Mouse (Mus musculus) intestine, embryonic 15.5 days (tissue): Measurements from ENCODE around the gene Gpc2. TPM values are rescaled to one million over a fixed set of nuclear protein-coding genes. Genes with fewer than 3 reads are reported as not detected.

Experiments
- ATAC-seq: fragments of 200-750 bp; cut with Nextera tagmentation; 2 replicates; pipeline ENCODE4 v1.8.0; 2017; ENCODE audit warnings: moderate TSS enrichment, moderate library complexity
- H3K27ac ChIP-seq: fragments of 300-500 bp; sonication (generic); 2 replicates; pipeline ENCODE4 v1.5.1; 2015; ENCODE audit warnings: mild to moderate bottlenecking, inconsistent platforms
- H3K27me3 ChIP-seq: fragments of 300-500 bp; sonication (generic); replicated peaks from 2 replicates; pipeline ENCODE4 v1.6.1; 2015; ENCODE audit warnings: inconsistent platforms
- H3K36me3 ChIP-seq: fragments of 300-500 bp; sonication (generic); 2 replicates; pipeline ENCODE4 v1.6.1; 2015; ENCODE audit warnings: inconsistent platforms
- H3K4me1 ChIP-seq: fragments of 300-500 bp; sonication (generic); replicated peaks from 2 replicates; pipeline ENCODE4 v1.6.1; 2015; ENCODE audit warnings: inconsistent platforms
- H3K4me2 ChIP-seq: fragments of 300-500 bp; sonication (generic); replicated peaks from 2 replicates; pipeline ENCODE4 v1.6.1; 2015; ENCODE audit warnings: mild to moderate bottlenecking, inconsistent platforms
- H3K4me3 ChIP-seq: fragments of 300-500 bp; sonication (generic); replicated peaks from 2 replicates; pipeline ENCODE4 v1.5.1; 2015; ENCODE audit warnings: inconsistent platforms
- H3K9ac ChIP-seq: fragments of 300-500 bp; sonication (generic); 2 replicates; pipeline ENCODE4 v1.6.1; 2015; ENCODE audit warnings: inconsistent platforms
- H3K9me3 ChIP-seq: fragments of 300-500 bp; sonication (generic); 2 replicates; pipeline ENCODE4 v1.6.1; 2016; ENCODE audit warnings: inconsistent platforms
- WGBS: fragments of 180-500 bp; shearing (Covaris S2); methylation state at CpG from one replicate; pipeline ENCODE4 v1.1.7; 2015; 5-methylcytosine and 5-hydroxymethylcytosine counted together
- polyA plus RNA-seq: library from polyadenylated mRNA; unstranded; fragments of >200 nt; fragmentation: Nextera tagmentation; extraction: Ambion mirVana; gene quantifications from 2 replicates; pipeline ENCODE4 v1.2.1, GENCODE M21; 2015

The Gpc2 gene
- 13.7 and 15.2 TPM in 2 replicates for polyA plus RNA-seq

GRCm38 (mm10) chr5:138279585-138280424 is at the start of gene Gpc2, which contains the start of the genes Gm43720 and Stag3:
Gene Gpc2 (minus strand): TSS chr5:138280005.
Gene Gm43720 (minus strand): TSS chr5:138279958.
Gene Stag3 (plus strand): TSS chr5:138280240.
- Histone ChIP-seq H3K27ac (peak within 1 kb of the TSS; percentile 52; the same call in 1 of the 2 replicates), H3K9ac (peak within 1 kb of the TSS; percentile 63), H3K4me2 (peak within 1 kb of the TSS; percentile 82), H3K9me3 (no peaks in the 10 kb centered on the region), H3K4me1 (peaks cover 21% of the 10 kb centered on the region), H3K27me3 (no peaks in the 10 kb centered on the region), H3K4me3 (peak within 1 kb of the TSS; percentile 64), H3K36me3 (no peaks in the 10 kb centered on the region)
- ATAC-seq, result peak; percentile 99
- WGBS, result under 1% methylated on average over 56 of the region's 56 CpGs

- Histone ChIP-seq H3K9ac (no peak overlapping the region), H3K27ac (no peak overlapping the region), H3K4me1 (no peaks in the 10 kb centered on the region), H3K9me3 (no peaks in the 10 kb centered on the region), H3K4me3 (no peak overlapping the region), H3K36me3 (no peaks in the 10 kb centered on the region), H3K27me3 (no peaks in the 10 kb centered on the region), H3K4me2 (no peak overlapping the region)
- ATAC-seq, result no peak
- 81% methylated on average over 3 of the region's 3 CpGs for WGBS
Measured at GRCm38 (mm10) chr5:138312795-138313194, 33.0 kb upstream of the Gpc2 start.

- H3K4me3 ChIP-seq, result no peak overlapping the region
- no peaks in the 10 kb centered on the region for H3K4me1 ChIP-seq
- H3K27ac ChIP-seq, result no peak overlapping the region
- no peaks in the 10 kb centered on the region for H3K36me3 ChIP-seq
- H3K27me3 ChIP-seq, result no peaks in the 10 kb centered on the region
- no peaks in the 10 kb centered on the region for H3K9me3 ChIP-seq
- WGBS, result 69% methylated on average over 2 of the region's 2 CpGs
- H3K4me2 ChIP-seq, result no peak overlapping the region
- ATAC-seq, result peak; percentile 62
- no peak overlapping the region for H3K9ac ChIP-seq
Measured at GRCm38 (mm10) chr5:138299613-138300012, 19.8 kb upstream of the Gpc2 start.

DNA sequence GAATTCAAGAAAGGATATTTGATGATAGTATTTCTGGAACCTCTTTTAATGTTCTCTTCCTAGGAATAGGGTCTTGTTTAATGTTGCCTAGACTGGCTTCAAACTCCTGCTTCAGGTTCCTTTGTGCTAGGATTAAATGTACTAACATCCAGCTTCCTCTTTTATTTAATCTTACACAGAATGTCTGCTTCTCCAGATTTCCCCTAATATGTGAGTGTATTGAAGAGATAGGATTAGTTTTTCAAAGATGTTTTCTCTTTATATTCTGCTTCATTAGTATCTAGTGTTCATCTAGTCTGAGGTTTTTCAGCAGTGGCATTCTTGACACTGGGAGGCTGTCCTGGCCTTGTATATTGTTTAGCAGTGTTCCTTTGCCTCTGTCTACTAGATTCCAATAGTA is 14.4 kb upstream of the Gpc2 start:
- Histone ChIP-seq H3K9ac (no peak overlapping the region), H3K27ac (no peak overlapping the region), H3K9me3 (no peaks in the 10 kb centered on the region), H3K27me3 (no peaks in the 10 kb centered on the region), H3K36me3 (no peaks in the 10 kb centered on the region), H3K4me3 (no peak overlapping the region), H3K4me2 (no peak overlapping the region), H3K4me1 (no peaks in the 10 kb centered on the region)
- ATAC-seq, result no peak

- Histone ChIP-seq H3K27me3 (no peaks in the 10 kb centered on the region), H3K4me3 (no peak overlapping the region), H3K9me3 (no peaks in the 10 kb centered on the region), H3K27ac (no peak overlapping the region), H3K4me1 (no peaks in the 10 kb centered on the region), H3K36me3 (no peaks in the 10 kb centered on the region), H3K9ac (no peak overlapping the region), H3K4me2 (no peak overlapping the region)
- ATAC-seq, result no peak
- 75% methylated on average over 1 of the region's 1 CpGs for WGBS
Measured at GRCm38 (mm10) chr5:138291638-138292037, 11.8 kb upstream of the Gpc2 start.

DNA sequence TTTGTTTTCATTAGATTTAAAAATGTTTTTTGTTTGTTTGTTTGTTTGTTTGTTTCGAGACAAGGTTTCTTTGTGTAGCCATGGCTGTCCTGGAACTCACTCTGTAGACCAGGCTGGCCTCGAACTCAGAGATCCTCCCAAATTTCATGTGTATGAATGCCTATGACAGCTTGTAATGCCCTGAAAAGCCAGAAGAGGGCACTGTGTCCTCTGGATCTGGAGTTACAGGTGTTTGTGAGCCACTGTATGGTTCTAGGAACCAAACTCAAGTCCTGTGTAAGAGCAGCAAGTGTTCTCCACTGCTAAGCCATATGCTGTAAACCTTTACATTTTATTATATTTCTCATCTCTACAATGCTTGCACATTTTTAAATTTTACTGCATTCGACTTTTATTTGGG is 8.1 kb upstream of the Gpc2 start:
- H3K27me3 ChIP-seq, result no peaks in the 10 kb centered on the region
- H3K9ac ChIP-seq, result no peak overlapping the region
- H3K36me3 ChIP-seq, result no peaks in the 10 kb centered on the region
- no peak overlapping the region for H3K4me2 ChIP-seq
- H3K4me1 ChIP-seq, result no peaks in the 10 kb centered on the region
- H3K9me3 ChIP-seq, result no peaks in the 10 kb centered on the region
- H3K27ac ChIP-seq, result no peak overlapping the region
- no peak overlapping the region for H3K4me3 ChIP-seq
- 77% methylated on average over 3 of the region's 3 CpGs for WGBS
- ATAC-seq, result no peak

GRCm38 (mm10) chr5:138283540-138283939 is 3.7 kb upstream of the Gpc2 start:
- Histone ChIP-seq H3K4me1 (peaks cover 13% of the 10 kb centered on the region), H3K36me3 (no peaks in the 10 kb centered on the region), H3K27me3 (no peaks in the 10 kb centered on the region), H3K4me3 (no peak overlapping the region), H3K9me3 (no peaks in the 10 kb centered on the region), H3K27ac (no peak overlapping the region), H3K4me2 (no peak overlapping the region), H3K9ac (no peak overlapping the region)
- no peak for ATAC-seq
- WGBS, result 70% methylated on average over 1 of the region's 1 CpGs

GRCm38 (mm10) chr5:138281798-138282197 is 2.0 kb upstream of the Gpc2 start:
- Histone ChIP-seq H3K4me3 (no peak overlapping the region), H3K27me3 (no peaks in the 10 kb centered on the region), H3K4me1 (peaks cover 13% of the 10 kb centered on the region), H3K9ac (no peak overlapping the region), H3K36me3 (no peaks in the 10 kb centered on the region), H3K9me3 (no peaks in the 10 kb centered on the region), H3K4me2 (no peak overlapping the region), H3K27ac (no peak overlapping the region)
- ATAC-seq, result no peak
- WGBS, result 80% methylated on average over 2 of the region's 2 CpGs

GRCm38 (mm10) chr5:138280829-138281228 is 1.0 kb upstream of the Gpc2 start:
- no peak for ATAC-seq
- Histone ChIP-seq H3K27ac (no peak overlapping the region), H3K9me3 (no peaks in the 10 kb centered on the region), H3K9ac (no peak overlapping the region), H3K4me3 (no peak overlapping the region), H3K36me3 (no peaks in the 10 kb centered on the region), H3K4me2 (peak overlapping the region; percentile 82; the same call in 1 of the 2 replicates), H3K4me1 (peaks cover 15% of the 10 kb centered on the region), H3K27me3 (no peaks in the 10 kb centered on the region)
- 95% methylated on average over 15 of the region's 15 CpGs for WGBS

DNA sequence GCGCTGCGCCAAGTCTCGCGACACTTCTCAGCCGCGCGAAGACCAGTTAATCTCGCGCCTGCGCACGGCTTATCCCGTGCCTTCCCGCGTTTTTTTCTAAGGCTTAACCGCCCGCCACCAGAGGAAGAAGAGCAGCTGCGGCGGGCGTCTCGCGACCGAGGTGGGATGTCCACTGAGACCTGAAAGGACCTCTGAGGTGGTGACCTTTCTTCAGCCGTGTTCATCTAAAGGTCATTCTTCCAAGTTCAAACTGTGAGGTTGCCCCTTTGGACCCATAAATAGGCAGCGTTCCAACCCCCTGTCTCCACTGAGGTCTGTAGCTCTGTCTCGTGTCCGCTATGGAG is 592 bp upstream of the Gpc2 start:
- WGBS, result 23% methylated on average over 26 of the region's 26 CpGs
- Histone ChIP-seq H3K9me3 (no peaks in the 10 kb centered on the region), H3K36me3 (no peaks in the 10 kb centered on the region), H3K9ac (no peak overlapping the region), H3K4me2 (peak overlapping the region; percentile 82), H3K27me3 (no peaks in the 10 kb centered on the region), H3K4me3 (peak overlapping the region; percentile 64), H3K27ac (no peak overlapping the region), H3K4me1 (peaks cover 19% of the 10 kb centered on the region)
- 0 out of 2 replicates have a peak, but pooled peaks have one; percentile 2 for ATAC-seq

DNA sequence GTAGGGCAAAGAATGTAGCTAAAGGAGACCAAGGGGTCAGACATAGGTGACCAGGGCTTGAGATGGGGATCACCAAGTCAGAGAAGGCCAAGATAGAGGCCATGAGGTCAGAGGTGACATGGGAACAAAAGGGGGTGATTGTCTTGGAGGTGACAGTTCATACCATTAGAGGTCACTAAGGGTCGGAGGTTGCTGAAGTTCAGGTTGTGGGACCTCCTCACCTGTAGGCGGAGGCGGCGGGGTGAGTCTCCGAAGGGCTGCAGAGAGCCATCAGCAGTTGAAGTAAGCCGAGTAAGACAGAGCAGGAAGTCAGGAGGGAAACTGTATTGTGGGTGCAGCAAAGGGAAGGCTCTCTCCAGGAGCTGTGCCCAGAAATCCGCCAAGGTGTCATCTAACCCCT is 1.8 kb downstream of the Gpc2 start:
- ATAC-seq, result no peak

DNA sequence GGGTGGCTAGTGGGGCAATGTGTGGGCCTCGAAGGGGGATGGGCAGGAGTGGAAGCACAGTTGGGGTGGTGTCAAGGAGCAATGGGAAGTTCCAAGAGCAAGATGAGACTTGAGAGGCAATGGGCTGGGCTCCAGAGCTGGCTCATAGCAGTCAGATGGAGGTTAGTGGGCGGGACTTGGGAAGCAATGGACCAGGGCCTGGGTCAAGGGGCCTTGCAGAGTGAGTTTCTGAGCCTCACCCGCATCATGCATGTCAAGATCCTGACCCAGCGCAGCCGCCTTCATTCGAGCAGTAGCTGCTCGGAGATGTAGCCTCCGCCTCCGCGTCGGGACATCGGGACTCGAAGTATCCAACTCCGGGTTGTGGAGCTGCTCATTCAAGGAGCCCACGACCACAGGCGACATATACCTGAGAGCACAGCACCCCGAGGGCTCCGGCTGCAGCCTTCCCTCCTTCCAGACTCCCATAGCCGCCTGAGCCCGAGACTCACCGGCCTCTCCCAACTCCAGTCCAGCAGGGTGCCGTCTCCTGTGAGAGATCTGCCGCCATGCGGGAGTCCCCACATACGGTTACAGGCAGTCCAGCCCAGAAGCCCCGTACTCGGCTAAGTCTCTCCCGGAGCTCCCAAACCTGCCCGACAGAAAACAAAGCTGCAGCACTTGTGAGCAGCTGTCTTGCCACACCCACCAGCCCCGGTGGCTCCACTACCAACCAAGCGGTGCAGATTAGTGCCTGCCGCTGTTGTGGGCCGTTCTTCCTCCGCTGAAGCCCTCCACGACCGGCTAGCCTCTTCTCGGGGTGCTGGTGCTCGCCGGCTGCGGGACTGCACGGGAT is 4.4 kb downstream of the Gpc2 start:
- H3K4me3 ChIP-seq, result peak overlapping the region; percentile 11; the same call in 1 of the 2 replicates
- no peak overlapping the region for H3K9ac ChIP-seq
- peak overlapping the region; percentile 47 for H3K4me2 ChIP-seq
- whole genome bisulfite sequencing, result 34% methylated on average over 41 of the region's 41 CpGs
- H3K27ac ChIP-seq, result no peak overlapping the region
- peaks cover 22% of the 10 kb centered on the region for H3K4me1 ChIP-seq
- no peak for ATAC-seq
- H3K27me3 ChIP-seq, result no peaks in the 10 kb centered on the region
- H3K9me3 ChIP-seq, result no peaks in the 10 kb centered on the region
- no peaks in the 10 kb centered on the region for H3K36me3 ChIP-seq

More for the DNA sequence above, 1.8 kb downstream of the Gpc2 start:
- 87% methylated on average over 7 of the region's 7 CpGs for WGBS
- H3K36me3 ChIP-seq, result no peaks in the 10 kb centered on the region
- H3K27me3 ChIP-seq, result no peaks in the 10 kb centered on the region
- peaks cover 21% of the 10 kb centered on the region for H3K4me1 ChIP-seq
- H3K9ac ChIP-seq, result no peak overlapping the region
- H3K4me2 ChIP-seq, result 0 out of 2 replicates have a peak overlapping the region, but pooled peaks have one; percentile 82
- H3K27ac ChIP-seq, result no peak overlapping the region
- H3K9me3 ChIP-seq, result no peaks in the 10 kb centered on the region
- H3K4me3 ChIP-seq, result no peak overlapping the region
